Mouse (Mus musculus) forebrain, embryonic 10.5 days (tissue): ENCODE results near the gene Trak1. TPM values are rescaled to one million over a fixed set of nuclear protein-coding genes. Genes with fewer than 3 reads are reported as not detected.
A peak's percentile ranks its signal among the peaks of the same experiment; 100 is the strongest.
"Not testable (repeated sequence)": the region's sequence is repeated elsewhere in the genome, so short reads cannot be mapped to it uniquely, and the experiment has no call there.

ENCODE experiments used
- DNase-seq: peaks from one replicate; pipeline ENCODE4 v3.0.0-alpha.2; 2017; ENCODE audit warnings: low spot score; ENCODE audit errors: extremely low spot score
- H3K27ac ChIP-seq: fragments of 300-500 bp; sonication (generic); 2 replicates; pipeline ENCODE4 v1.5.1; 2016; ENCODE audit warnings: mild to moderate bottlenecking
- H3K27me3 ChIP-seq: fragments of 300-500 bp; sonication (generic); 2 replicates; pipeline ENCODE4 v1.6.1; 2016; ENCODE audit warnings: mild to moderate bottlenecking; ENCODE audit not compliant: poor library complexity, severe bottlenecking
- H3K36me3 ChIP-seq: fragments of 300-500 bp; sonication (generic); replicated peaks from 2 replicates; pipeline ENCODE4 v1.6.1; 2016; ENCODE audit warnings: mild to moderate bottlenecking, moderate library complexity
- H3K4me1 ChIP-seq: fragments of 300-500 bp; sonication (generic); 2 replicates; pipeline ENCODE4 v1.6.1; 2016
- H3K4me3 ChIP-seq: fragments of 300-500 bp; sonication (generic); 2 replicates; pipeline ENCODE4 v1.5.1; 2016; ENCODE audit warnings: mild to moderate bottlenecking, moderate library complexity
- H3K9me3 ChIP-seq: fragments of 300-500 bp; sonication (generic); 2 replicates; pipeline ENCODE4 v1.6.1; 2016; ENCODE audit warnings: mild to moderate bottlenecking, moderate library complexity
- WGBS: fragments of 180-500 bp; shearing (Covaris S2); methylation state at CpG from one replicate; pipeline ENCODE4 v1.1.7; 2016; 5-methylcytosine and 5-hydroxymethylcytosine counted together
- polyA plus RNA-seq: library from polyadenylated mRNA; unstranded; fragments of >200 nt; fragmentation: Nextera tagmentation; extraction: Ambion mirVana; gene quantifications from 2 replicates; pipeline ENCODE4 v1.2.1, GENCODE M21; 2016

The Trak1 gene
- polyA plus RNA-seq, 1 experiment from 2014 or later, result 27.4 TPM

GRCm38 (mm10) chr9:121314541-121315152, 17.3 kb downstream of the Trak1 start:
- WGBS, result 28% methylated on average over 14 of the region's 14 CpGs
- Histone ChIP-seq H3K36me3 (peaks cover 21% of the 10 kb centered on the region), H3K4me1 (peaks cover 98% of the 10 kb centered on the region), H3K27me3 (no peaks in the 10 kb centered on the region), H3K9me3 (peaks cover 3% of the 10 kb centered on the region; the same call in 1 of the 2 replicates), H3K4me3 (peak overlapping the region; percentile 50), H3K27ac (peak overlapping the region; percentile 93)
- DNase-seq, result no peak

GRCm38 (mm10) chr9:121315901-121316595, 18.7 kb downstream of the Trak1 start:
- Histone ChIP-seq H3K27ac (peak overlapping the region; percentile 93), H3K36me3 (peaks cover 25% of the 10 kb centered on the region), H3K27me3 (no peaks in the 10 kb centered on the region), H3K9me3 (peaks cover 3% of the 10 kb centered on the region; the same call in 1 of the 2 replicates), H3K4me3 (no peak overlapping the region), H3K4me1 (peaks cover 97% of the 10 kb centered on the region)
- no peak for DNase-seq
- WGBS, result 80% methylated on average over 4 of the region's 4 CpGs

- no peak overlapping the region for H3K4me3 ChIP-seq
- H3K27me3 ChIP-seq, result no peaks in the 10 kb centered on the region
- H3K4me1 ChIP-seq, result peaks cover 89% of the 10 kb centered on the region
- H3K9me3 ChIP-seq, result peaks cover 6% of the 10 kb centered on the region; the same call in 1 of the 2 replicates
- peaks cover 32% of the 10 kb centered on the region for H3K36me3 ChIP-seq
- H3K27ac ChIP-seq, result peak overlapping the region; percentile 93
- no peak for DNase-seq
- WGBS, result 70% methylated on average over 12 of the region's 12 CpGs
These were observed 19.5 kb downstream of the Trak1 start for GRCm38 (mm10) chr9:121316621-121317405.

GRCm38 (mm10) chr9:121319323-121319966, 22.1 kb downstream of the Trak1 start:
- WGBS, result 49% methylated on average over 10 of the region's 10 CpGs

GRCm38 (mm10) chr9:121320433-121320832, 23.1 kb downstream of the Trak1 start:
- H3K27ac ChIP-seq, result peak overlapping the region; percentile 79
- peaks cover 10% of the 10 kb centered on the region; the same call in 1 of the 2 replicates for H3K9me3 ChIP-seq

More at GRCm38 (mm10) chr9:121319323-121319966, 22.1 kb downstream of the Trak1 start:
- peak overlapping the region; percentile 16; the same call in 1 of the 2 replicates for H3K4me3 ChIP-seq
- H3K9me3 ChIP-seq, result peaks cover 10% of the 10 kb centered on the region; the same call in 1 of the 2 replicates
- H3K27me3 ChIP-seq, result no peaks in the 10 kb centered on the region
- H3K27ac ChIP-seq, result peak overlapping the region; percentile 79
- peak; percentile 72 for DNase-seq
- H3K36me3 ChIP-seq, result peaks cover 37% of the 10 kb centered on the region
- H3K4me1 ChIP-seq, result peaks cover 63% of the 10 kb centered on the region

GRCm38 (mm10) chr9:121321118-121321517, 23.8 kb downstream of the Trak1 start:
- peaks cover 10% of the 10 kb centered on the region; the same call in 1 of the 2 replicates for H3K9me3 ChIP-seq
- WGBS, result 92% methylated on average over 2 of the region's 2 CpGs
- H3K36me3 ChIP-seq, result peaks cover 37% of the 10 kb centered on the region

More at GRCm38 (mm10) chr9:121320433-121320832, 23.1 kb downstream of the Trak1 start:
- H3K27me3 ChIP-seq, result no peaks in the 10 kb centered on the region
- 87% methylated on average over 2 of the region's 2 CpGs for WGBS
- peaks cover 37% of the 10 kb centered on the region for H3K36me3 ChIP-seq
- peaks cover 53% of the 10 kb centered on the region for H3K4me1 ChIP-seq
- H3K4me3 ChIP-seq, result no peak overlapping the region
- DNase-seq, result no peak

GRCm38 (mm10) chr9:121322034-121322433, 24.7 kb downstream of the Trak1 start:
- peaks cover 37% of the 10 kb centered on the region for H3K4me1 ChIP-seq
- no peaks in the 10 kb centered on the region for H3K27me3 ChIP-seq
- no peak for DNase-seq
- no peak overlapping the region for H3K4me3 ChIP-seq
- H3K36me3 ChIP-seq, result peaks cover 37% of the 10 kb centered on the region
- 94% methylated on average over 14 of the region's 14 CpGs for WGBS
- H3K27ac ChIP-seq, result 0 out of 2 replicates have a peak overlapping the region, but pooled peaks have one; percentile 6
- H3K9me3 ChIP-seq, result peaks cover 10% of the 10 kb centered on the region; the same call in 1 of the 2 replicates

More at GRCm38 (mm10) chr9:121321118-121321517, 23.8 kb downstream of the Trak1 start:
- DNase-seq, result no peak
- no peak overlapping the region for H3K4me3 ChIP-seq
- peak overlapping the region; percentile 31; the same call in 1 of the 2 replicates for H3K27ac ChIP-seq
- H3K4me1 ChIP-seq, result peaks cover 46% of the 10 kb centered on the region
- no peaks in the 10 kb centered on the region for H3K27me3 ChIP-seq

GRCm38 (mm10) chr9:121328342-121328741, 31.0 kb downstream of the Trak1 start:
- Histone ChIP-seq H3K36me3 (peaks cover 21% of the 10 kb centered on the region), H3K4me1 (peaks cover 49% of the 10 kb centered on the region)
- not testable (repeated sequence) for H3K27me3 ChIP-seq, H3K9me3 ChIP-seq, H3K27ac ChIP-seq, H3K4me3 ChIP-seq, DNase-seq
- WGBS, result 97% methylated on average over 17 of the region's 21 CpGs

- Histone ChIP-seq H3K27me3 (no peaks in the 10 kb centered on the region), H3K4me3 (no peak overlapping the region), H3K27ac (peak overlapping the region; percentile 90), H3K4me1 (peaks cover 57% of the 10 kb centered on the region), H3K9me3 (peaks cover 2% of the 10 kb centered on the region; the same call in 1 of the 2 replicates), H3K36me3 (peaks cover 21% of the 10 kb centered on the region)
- WGBS, result 83% methylated on average over 8 of the region's 8 CpGs
- no peak for DNase-seq
These were observed 31.9 kb downstream of the Trak1 start for GRCm38 (mm10) chr9:121329181-121329580.

GRCm38 (mm10) chr9:121330065-121330464, 32.8 kb downstream of the Trak1 start:
- H3K4me3 ChIP-seq, result no peak overlapping the region
- peaks cover 21% of the 10 kb centered on the region for H3K36me3 ChIP-seq
- H3K9me3 ChIP-seq, result peaks cover 2% of the 10 kb centered on the region; the same call in 1 of the 2 replicates
- DNase-seq, result no peak
- peak overlapping the region; percentile 90 for H3K27ac ChIP-seq
- peaks cover 66% of the 10 kb centered on the region for H3K4me1 ChIP-seq
- WGBS, result 93% methylated on average over 5 of the region's 5 CpGs
- no peaks in the 10 kb centered on the region for H3K27me3 ChIP-seq

GRCm38 (mm10) chr9:121331438-121331837, 34.1 kb downstream of the Trak1 start:
- no peak for DNase-seq
- H3K27me3 ChIP-seq, result no peaks in the 10 kb centered on the region
- peak overlapping the region; percentile 90 for H3K27ac ChIP-seq
- no peak overlapping the region for H3K4me3 ChIP-seq
- 28% methylated on average over 5 of the region's 5 CpGs for WGBS
- H3K4me1 ChIP-seq, result peaks cover 80% of the 10 kb centered on the region
- H3K9me3 ChIP-seq, result peaks cover 2% of the 10 kb centered on the region; the same call in 1 of the 2 replicates
- peaks cover 21% of the 10 kb centered on the region for H3K36me3 ChIP-seq
